Comparison of ENCODE assay signal across 10 mouse cellular contexts in genomic region chr11:119940142-119940541, GRCm38 (mm10). TPM values are rescaled to one million over a fixed set of nuclear protein-coding genes. Genes with fewer than 3 reads are reported as not detected.
DNase-seq lines count a peak whose midpoint lies in the region; ATAC-seq lines count a peak whose summit lies in the region.
"Had no signal": no experiment of that assay in that cellular context is flagged by ENCODE, and none has a peak within 500 bp of the region (broad histone marks: within the 10 kb centered on the region; RNA-seq: fewer than 3 reads in every experiment).

No protein-coding gene starts in this region.

- H3K27ac ChIP-seq in kidney, embryonic 15.5 days = peak overlapping the region; percentile 87
- H3K27ac ChIP-seq in limb, embryonic 10.5 days = 0 out of 2 replicates have a peak overlapping the region, but pooled peaks have one; percentile 15
- H3K27ac ChIP-seq: embryonic facial prominence, embryonic 15.5 days had no signal

- H3K27me3 ChIP-seq in kidney, embryonic 15.5 days = no peaks in the 10 kb centered on the region
- H3K27me3 ChIP-seq in limb, embryonic 10.5 days (ENCODE audit: low read depth, poor library complexity, severe bottlenecking) = peaks cover 54% of the 10 kb centered on the region
- H3K27me3 ChIP-seq: embryonic facial prominence, embryonic 15.5 days had no signal

- ATAC-seq in kidney, embryonic 15.5 days (replicated peaks; ENCODE audit: low FRiP score) = no peak

- peak; percentile 56 to 59 for DNase-seq in cerebellum, postnatal 14 days
- no peak for DNase-seq in cerebellum, postnatal 4 days (ENCODE audit: low spot score in 2 of 2)
- no peak for DNase-seq in kidney, adult 18-20 months
- peak; percentile 72 to 85 for DNase-seq in right cerebral cortex, postnatal 10 days (ENCODE audit: low spot score in 2 of 2)
- DNase-seq in right cerebral cortex, adult 2 months (ENCODE audit: low spot score in 2 of 2) = no peak
- DNase-seq in limb, embryonic 10.5 days (ENCODE audit: low spot score) = no peak
- no peak for DNase-seq in thymus, postnatal 25 days
- DNase-seq: lung, adult 2 months had no signal

- peak overlapping the region; percentile 13 for H3K4me2 ChIP-seq in kidney, embryonic 15.5 days

- no peak overlapping the region for H3K4me3 ChIP-seq in kidney, embryonic 15.5 days (replicated peaks)
- no peak overlapping the region for H3K4me3 ChIP-seq in limb, embryonic 10.5 days
- H3K4me3 ChIP-seq: embryonic facial prominence, embryonic 15.5 days had no signal

- H3K9ac ChIP-seq in kidney, embryonic 15.5 days = no peak overlapping the region
- H3K9ac ChIP-seq: embryonic facial prominence, embryonic 15.5 days had no signal

- 31% methylated on average over 11 of the region's 11 CpGs for WGBS in kidney, embryonic 15.5 days
- WGBS in limb, embryonic 10.5 days = 60% methylated on average over 11 of the region's 11 CpGs

- H3K4me1 ChIP-seq in kidney, embryonic 15.5 days = peaks cover 88% of the 10 kb centered on the region
- H3K4me1 ChIP-seq in limb, embryonic 10.5 days = peaks cover 94% of the 10 kb centered on the region

- H3K36me3 ChIP-seq in kidney, embryonic 15.5 days = no peaks in the 10 kb centered on the region
- H3K36me3 ChIP-seq in limb, embryonic 10.5 days = no peaks in the 10 kb centered on the region
- H3K36me3 ChIP-seq: embryonic facial prominence, embryonic 15.5 days had no signal

- no peaks in the 10 kb centered on the region for H3K9me3 ChIP-seq in kidney, embryonic 15.5 days (replicated peaks)
- no peaks in the 10 kb centered on the region for H3K9me3 ChIP-seq in limb, embryonic 10.5 days (replicated peaks)
- H3K9me3 ChIP-seq: embryonic facial prominence, embryonic 15.5 days had no signal

RNA-seq across cellular contexts. Expression of gene Baiap2, which starts 2.4 kb away (rescaled TPM):
- polyA plus RNA-seq in kidney, embryonic 15.5 days (2015; fragmentation: Nextera tagmentation; extraction: Ambion mirVana) = 20.8 and 22.3 TPM in 2 replicates
- 13.3 and 13.8 TPM in 2 replicates for polyA plus RNA-seq in limb, embryonic 10.5 days (2016; fragmentation: Nextera tagmentation; extraction: Ambion mirVana)

RNA-seq across cellular contexts. Expression of gene Chmp6, which starts 26.9 kb away (rescaled TPM):
- polyA plus RNA-seq in kidney, embryonic 15.5 days (2015; fragmentation: Nextera tagmentation; extraction: Ambion mirVana) = 94.1 and 101 TPM in 2 replicates
- polyA plus RNA-seq in limb, embryonic 10.5 days (2016; fragmentation: Nextera tagmentation; extraction: Ambion mirVana) = 123 and 127 TPM in 2 replicates

Comparison
In these comparisons a context has a peak if more than half of its experiments do, and no peak if none do; other contexts are left out.
1. DNase-seq: peak in cerebellum, postnatal 14 days (2 of 2) and right cerebral cortex, postnatal 10 days (2 of 2); none in cerebellum, postnatal 4 days (0 of 2), kidney, adult 18-20 months (single experiment), right cerebral cortex, adult 2 months (0 of 2), limb, embryonic 10.5 days (single experiment) and thymus, postnatal 25 days (single experiment).